Mouse (Mus musculus) heart, postnatal 0 days (tissue): ENCODE measurements around the gene Plekhh1.

Experiments used
- CTCF ChIP-seq: IDR thresholded peaks from 2 replicates; pipeline ENCODE4 v1.5.1; 2016; ENCODE audit warnings: antibody characterized with exemption, control low read depth, low read depth
- EP300 ChIP-seq: IDR thresholded peaks from 2 replicates; pipeline ENCODE4 v1.6.1; 2016; ENCODE audit warnings: antibody characterized with exemption, low read depth

DNA sequence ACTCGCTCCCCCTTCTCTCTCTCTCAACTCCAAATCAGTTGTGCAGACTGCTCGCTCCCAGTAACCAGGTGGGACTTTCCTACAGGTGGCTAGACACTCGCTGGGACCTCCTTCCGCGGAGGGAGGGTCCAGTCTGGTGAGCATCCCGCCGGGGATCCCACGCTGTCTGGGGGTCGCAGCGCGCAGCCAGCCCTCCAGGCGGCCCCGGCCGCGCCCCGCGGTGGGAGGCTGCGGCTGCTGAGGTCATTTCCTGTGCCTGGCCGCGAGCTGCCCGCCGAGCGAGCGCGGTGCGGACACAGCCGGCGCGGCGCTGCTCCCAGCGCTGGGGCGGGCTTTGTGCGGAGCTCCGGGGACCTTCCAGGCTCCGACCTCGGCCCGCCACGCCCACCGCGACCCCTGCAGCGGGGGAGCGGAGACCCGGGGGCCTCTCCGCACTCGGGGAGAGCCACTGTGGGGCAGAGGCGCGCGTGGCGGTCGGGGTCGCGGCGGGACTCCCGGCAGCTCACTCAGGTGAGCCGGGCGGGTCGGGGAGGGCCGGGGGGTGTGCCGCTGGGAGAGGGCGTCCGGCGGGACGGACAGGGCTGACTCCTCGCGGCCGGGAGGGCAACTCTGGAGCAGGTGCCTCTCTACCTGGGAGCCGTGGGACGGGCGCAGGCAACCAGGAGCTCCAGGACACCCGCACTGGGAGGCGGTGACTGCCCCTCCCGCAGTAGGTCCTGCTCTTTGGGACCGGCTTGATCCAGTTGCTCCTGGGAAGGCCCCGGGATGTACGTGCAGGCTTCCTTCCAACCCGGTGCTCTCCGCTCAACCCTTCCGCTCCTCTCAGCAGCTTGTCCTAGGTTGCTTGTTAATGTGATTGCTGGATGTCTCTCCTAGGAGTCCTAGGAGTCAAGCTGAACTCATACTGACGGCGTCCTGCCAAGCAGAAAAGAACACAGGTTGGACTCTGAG is at the start of gene Plekhh1:
- no peak for TF ChIP-seq CTCF
- no peak for TF ChIP-seq EP300
